Mouse (Mus musculus): ENCODE measurements around the gene Hcn4. TPM values are rescaled to one million over a fixed set of nuclear protein-coding genes. Genes with fewer than 3 reads are reported as not detected.
A peak's percentile ranks its signal among the peaks of the same experiment; 100 is the strongest.

Hcn4 gene
- total RNA-seq, 4 experiments from 2014 or later: 1.6 to 2.3 (median 1.7) TPM

GRCm38 (mm10) chr9:58847676-58848075 lies 24.5 kb downstream of the Hcn4 start:
- no peak for DNase-seq (ENCODE audit: low spot score in 2 of 2)

- DNase-seq (ENCODE audit: low spot score in 2 of 2): no peak
Observed at GRCm38 (mm10) chr9:58849576-58850315, 26.5 kb downstream of the Hcn4 start.

- no peak for DNase-seq (ENCODE audit: low spot score in 2 of 2)
Observed at GRCm38 (mm10) chr9:58854931-58855330, 31.7 kb downstream of the Hcn4 start.

- DNase-seq (ENCODE audit: low spot score in 2 of 2): no peak
Observed at GRCm38 (mm10) chr9:58859080-58859635, 35.9 kb downstream of the Hcn4 start.

- DNase-seq (ENCODE audit: low spot score in 2 of 2): no peak
Observed at GRCm38 (mm10) chr9:58863826-58864225, 40.6 kb downstream of the Hcn4 start.

- no peak for DNase-seq (ENCODE audit: low spot score in 2 of 2)
Observed at GRCm38 (mm10) chr9:58871141-58871540, 47.9 kb downstream of the Hcn4 start.

- DNase-seq (ENCODE audit: low spot score in 2 of 2): peak; percentile 38 to 74
Observed at GRCm38 (mm10) chr9:58873541-58874324, 50.5 kb downstream of the Hcn4 start.

- DNase-seq (ENCODE audit: low spot score in 2 of 2): no peak
Observed at GRCm38 (mm10) chr9:58874354-58874753, 51.1 kb downstream of the Hcn4 start.

- DNase-seq (ENCODE audit: low spot score in 2 of 2): no peak
Observed at GRCm38 (mm10) chr9:58875439-58875838, 52.2 kb downstream of the Hcn4 start.

GRCm38 (mm10) chr9:58876946-58877625 lies 53.9 kb downstream of the Hcn4 start:
- DNase-seq (ENCODE audit: low spot score in 2 of 2): no peak

- DNase-seq (ENCODE audit: low spot score in 2 of 2): no peak
Observed at GRCm38 (mm10) chr9:58879836-58880235, 56.6 kb downstream of the Hcn4 start.

- DNase-seq (ENCODE audit: low spot score in 2 of 2): no peak
Observed at GRCm38 (mm10) chr9:58882686-58883085, 59.5 kb downstream of the Hcn4 start.

GRCm38 (mm10) chr9:58889782-58890448 lies 66.7 kb downstream of the Hcn4 start:
- no peak for DNase-seq (ENCODE audit: low spot score in 2 of 2)

- DNase-seq (ENCODE audit: low spot score in 2 of 2): no peak
Observed at GRCm38 (mm10) chr9:58890893-58891292, 67.7 kb downstream of the Hcn4 start.

- no peak for DNase-seq (ENCODE audit: low spot score in 2 of 2)
Observed at GRCm38 (mm10) chr9:58891840-58892640, 68.8 kb downstream of the Hcn4 start.

GRCm38 (mm10) chr9:58899602-58900001 lies 76.4 kb downstream of the Hcn4 start:
- no peak for DNase-seq (ENCODE audit: low spot score in 2 of 2)

- DNase-seq (ENCODE audit: low spot score in 2 of 2): peak in 1 of 2 experiments; percentile 60
Observed at GRCm38 (mm10) chr9:58902869-58903585, 79.8 kb downstream of the Hcn4 start.

All from layer of hippocampus, adult 8-10 months (tissue).